Mouse (Mus musculus): ENCODE data around the gene Lgr5.

GRCm38 (mm10) chr10:115425351-115425750, 162.2 kb downstream of the Lgr5 start:
- TF ChIP-seq POLR2A (IDR thresholded peaks at IDR 0.05; ENCODE audit: extremely low read depth, insufficient read depth, low read length) (no peak), CTCF (IDR thresholded peaks at IDR 0.05; ENCODE audit: extremely low read depth, insufficient read depth, low read length) (no peak)
